Mouse (Mus musculus) lung, embryonic 16.5 days (tissue): ENCODE data around the gene Sigmar1. TPM values are rescaled to one million over a fixed set of nuclear protein-coding genes. Genes with fewer than 3 reads are reported as not detected.
"Not testable (repeated sequence)": the region's sequence is repeated elsewhere in the genome, so short reads cannot be mapped to it uniquely, and the experiment has no call there.

Source experiments
- ATAC-seq: fragments of 200-750 bp; cut with Nextera tagmentation; 2 replicates; pipeline ENCODE4 v1.8.0; 2017; ENCODE audit warnings: low read depth, mild to moderate bottlenecking, moderate library complexity
- H3K27ac ChIP-seq: fragments of 300-500 bp; sonication (generic); 2 replicates; pipeline ENCODE4 v1.5.1; 2014; ENCODE audit warnings: mild to moderate bottlenecking, control low read depth, low read length
- H3K27me3 ChIP-seq: fragments of 300-500 bp; sonication (generic); 2 replicates; pipeline ENCODE4 v1.6.1; 2014; ENCODE audit warnings: low read depth, low read length, mixed read lengths; ENCODE audit not compliant: control insufficient read depth, insufficient read depth
- H3K36me3 ChIP-seq: fragments of 300-500 bp; sonication (generic); 2 replicates; pipeline ENCODE4 v1.6.1; 2014; ENCODE audit warnings: low read length; ENCODE audit not compliant: control insufficient read depth, insufficient read depth
- H3K4me1 ChIP-seq: fragments of 300-500 bp; sonication (generic); replicated peaks from 2 replicates; pipeline ENCODE4 v1.6.1; 2014; ENCODE audit warnings: low read length, mixed read lengths; ENCODE audit not compliant: control insufficient read depth, insufficient read depth
- H3K4me2 ChIP-seq: fragments of 300-500 bp; sonication (generic); 2 replicates; pipeline ENCODE4 v1.6.1; 2014; ENCODE audit warnings: low read depth, low read length, control low read depth
- H3K4me3 ChIP-seq: fragments of 300-500 bp; sonication (generic); 2 replicates; pipeline ENCODE4 v1.5.1; 2014; ENCODE audit warnings: mild to moderate bottlenecking, low read length, control low read depth
- H3K9ac ChIP-seq: fragments of 300-500 bp; sonication (generic); 2 replicates; pipeline ENCODE4 v1.6.1; 2014; ENCODE audit warnings: low read length, control low read depth
- H3K9me3 ChIP-seq: fragments of 300-500 bp; sonication (generic); 2 replicates; pipeline ENCODE4 v1.6.1; 2016; ENCODE audit warnings: low read length; ENCODE audit not compliant: control insufficient read depth
- WGBS: fragments of 180-500 bp; shearing (Covaris S2); extraction: QIAGEN DNeasy Blood & Tissue Kit; methylation state at CpG from one replicate; pipeline ENCODE4 v1.1.7; 2014; 5-methylcytosine and 5-hydroxymethylcytosine counted together
- polyA plus RNA-seq: library from polyadenylated mRNA; unstranded; fragments of >200 nt; fragmentation: Nextera tagmentation; extraction: Ambion mirVana; gene quantifications from 2 replicates; pipeline ENCODE4 v1.2.1, GENCODE M21; 2015

Gene Sigmar1
- polyA plus RNA-seq, 1 experiment from 2014 or later: 72.2 TPM

DNA sequence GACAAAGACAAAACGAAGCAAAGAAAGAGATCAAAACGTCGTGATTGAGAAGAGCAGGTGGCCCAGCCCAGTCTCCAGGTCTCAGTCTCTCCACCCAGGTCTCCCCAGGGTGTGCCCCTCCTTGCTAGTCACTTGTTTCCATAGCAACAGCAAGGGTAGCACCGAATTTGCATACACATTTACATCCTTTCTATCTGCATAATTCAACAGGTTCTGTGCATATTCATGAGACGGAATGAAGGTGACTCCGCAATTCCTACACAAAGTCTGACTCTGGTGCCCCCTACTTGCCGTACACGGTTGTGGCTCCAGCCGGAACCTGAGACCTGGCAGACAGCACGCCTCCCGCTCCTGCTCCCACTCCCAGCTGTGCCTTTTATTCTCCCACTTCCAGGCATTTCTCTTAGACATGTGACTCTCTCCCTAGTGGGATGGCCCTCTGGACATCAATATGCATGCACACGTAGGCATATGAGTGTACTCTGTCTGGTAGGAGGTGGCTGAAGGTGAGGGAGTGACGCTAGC, 48.9 kb downstream of the Sigmar1 start:
- Histone ChIP-seq H3K36me3 (peaks cover 7% of the 10 kb centered on the region; the same call in 1 of the 2 replicates), H3K4me2 (0 out of 2 replicates have a peak overlapping the region, but pooled peaks have one; percentile 19)
- under 1% methylated on average over 13 of the region's 13 CpGs for WGBS

DNA sequence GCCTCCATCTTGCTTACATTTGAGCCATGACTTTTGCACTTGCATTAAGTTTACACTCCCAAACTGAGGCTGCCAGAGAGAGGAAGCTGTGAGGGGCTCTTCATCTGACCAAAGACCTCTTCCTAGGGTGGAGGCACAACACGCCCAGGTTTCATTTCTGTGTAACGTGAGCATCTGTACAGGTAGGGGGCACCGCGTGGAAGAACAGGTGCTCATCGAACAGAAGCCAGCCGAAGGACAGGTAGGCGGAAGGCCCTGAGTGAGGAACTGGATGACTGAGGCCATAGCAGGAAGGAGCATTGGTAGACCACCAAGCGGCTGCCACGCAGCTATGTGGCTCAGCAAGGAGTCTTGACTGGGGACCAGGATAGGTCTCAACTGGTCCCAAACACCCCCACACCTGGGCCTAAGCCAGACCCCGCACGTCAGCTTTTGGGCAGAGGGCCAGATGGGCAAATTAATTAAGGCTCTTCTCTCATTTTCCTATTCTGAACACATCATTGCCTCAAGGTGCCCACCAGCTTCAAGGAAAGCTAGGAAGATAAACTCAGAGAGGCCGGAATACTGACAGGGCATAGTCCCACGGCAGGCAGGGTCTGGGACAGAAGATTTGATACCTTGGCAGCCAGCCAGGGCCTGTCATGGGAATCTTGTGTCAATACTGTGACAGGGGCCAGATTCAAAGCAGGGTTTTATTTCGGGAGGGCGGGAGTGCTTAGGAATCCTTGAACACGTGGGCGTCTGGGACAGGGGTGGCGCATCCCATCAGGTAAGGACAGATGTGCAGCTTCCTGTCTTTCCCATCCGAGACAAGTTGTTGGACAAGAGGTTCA, 49.8 kb downstream of the Sigmar1 start:
- no peak overlapping the region for H3K4me2 ChIP-seq
- peaks cover 3% of the 10 kb centered on the region; the same call in 1 of the 2 replicates for H3K27me3 ChIP-seq
- no peak overlapping the region for H3K4me3 ChIP-seq
- H3K27ac ChIP-seq: no peak overlapping the region
- H3K36me3 ChIP-seq: peaks cover 3% of the 10 kb centered on the region; the same call in 1 of the 2 replicates
- H3K4me1 ChIP-seq: peaks cover 10% of the 10 kb centered on the region
- no peak overlapping the region for H3K9ac ChIP-seq
- 52% methylated on average over 19 of the region's 19 CpGs for WGBS
- 0 out of 2 replicates have a peak, but pooled peaks have one; percentile 19 for ATAC-seq
- no peaks in the 10 kb centered on the region for H3K9me3 ChIP-seq

More for the DNA sequence above, 48.9 kb downstream of the Sigmar1 start:
- Histone ChIP-seq H3K9ac (no peak overlapping the region), H3K27ac (no peak overlapping the region), H3K4me3 (no peak overlapping the region), H3K9me3 (no peaks in the 10 kb centered on the region), H3K4me1 (peaks cover 18% of the 10 kb centered on the region), H3K27me3 (peaks cover 3% of the 10 kb centered on the region; the same call in 1 of the 2 replicates)
- ATAC-seq: peak; percentile 60

- no peaks in the 10 kb centered on the region for H3K9me3 ChIP-seq
- H3K27ac ChIP-seq: no peak overlapping the region
- peaks cover 10% of the 10 kb centered on the region for H3K4me1 ChIP-seq
- no peak overlapping the region for H3K9ac ChIP-seq
- H3K4me2 ChIP-seq: no peak overlapping the region
- 5% methylated on average over 5 of the region's 5 CpGs for WGBS
- no peak overlapping the region for H3K4me3 ChIP-seq
- H3K36me3 ChIP-seq: no peaks in the 10 kb centered on the region
- peaks cover 3% of the 10 kb centered on the region; the same call in 1 of the 2 replicates for H3K27me3 ChIP-seq
- ATAC-seq: no peak
Measured at GRCm38 (mm10) chr4:41704651-41705050, 51.3 kb downstream of the Sigmar1 start.

DNA sequence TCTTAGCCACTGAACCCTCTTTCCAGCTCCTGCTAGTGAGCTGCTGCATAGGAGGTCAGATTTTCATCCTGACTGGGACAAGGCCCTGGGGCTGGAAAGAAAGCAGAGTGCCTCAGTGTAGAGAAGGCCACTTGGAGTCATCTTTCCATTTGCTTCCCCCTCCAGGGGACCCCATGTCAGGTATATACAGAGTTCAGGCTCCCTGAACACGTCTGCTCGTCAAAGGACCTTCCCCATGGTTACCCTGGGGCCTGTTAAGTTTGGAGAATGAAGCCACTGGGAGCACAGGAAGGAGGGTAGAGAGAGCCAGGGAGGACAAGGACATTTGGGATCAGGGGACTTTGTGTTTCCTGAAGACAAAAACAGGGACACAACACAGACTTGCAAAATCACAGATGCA, 53.7 kb downstream of the Sigmar1 start:
- H3K27me3 ChIP-seq, H3K27ac ChIP-seq, H3K4me1 ChIP-seq, H3K9me3 ChIP-seq, H3K36me3 ChIP-seq, H3K4me3 ChIP-seq, H3K4me2 ChIP-seq, ATAC-seq, H3K9ac ChIP-seq: not testable (repeated sequence)
- WGBS: 61% methylated on average over 2 of the region's 2 CpGs

DNA sequence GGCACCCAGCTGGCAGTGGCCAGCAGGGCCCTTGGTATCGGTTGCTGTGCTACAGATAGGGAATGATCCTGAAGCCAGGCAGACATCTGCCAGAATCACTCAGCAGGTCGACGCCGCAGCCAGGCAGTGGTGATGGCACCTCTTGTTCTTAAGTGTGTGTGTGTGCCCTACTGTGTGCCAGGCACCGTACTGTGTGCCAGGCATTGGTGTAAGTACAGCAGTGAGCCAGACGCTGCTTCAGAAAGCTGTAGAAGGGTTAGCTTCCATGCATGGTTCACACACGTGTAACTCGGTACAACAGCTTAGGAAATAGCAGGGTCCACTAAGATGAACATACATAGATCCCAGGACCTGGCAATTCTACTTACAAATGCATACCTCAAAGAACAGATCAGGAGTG, 55.7 kb downstream of the Sigmar1 start:
- not testable (repeated sequence) for H3K4me2 ChIP-seq, H3K27ac ChIP-seq, H3K4me1 ChIP-seq, ATAC-seq, H3K9me3 ChIP-seq, H3K36me3 ChIP-seq, H3K4me3 ChIP-seq, H3K27me3 ChIP-seq, H3K9ac ChIP-seq
- 86% methylated on average over 2 of the region's 8 CpGs for WGBS

GRCm38 (mm10) chr4:41699783-41700182, 56.2 kb downstream of the Sigmar1 start, which contains the start of gene Il11ra1:
Il11ra1 (plus strand) TSS chr4:41699989.
- H3K36me3 ChIP-seq: not testable (repeated sequence)

DNA sequence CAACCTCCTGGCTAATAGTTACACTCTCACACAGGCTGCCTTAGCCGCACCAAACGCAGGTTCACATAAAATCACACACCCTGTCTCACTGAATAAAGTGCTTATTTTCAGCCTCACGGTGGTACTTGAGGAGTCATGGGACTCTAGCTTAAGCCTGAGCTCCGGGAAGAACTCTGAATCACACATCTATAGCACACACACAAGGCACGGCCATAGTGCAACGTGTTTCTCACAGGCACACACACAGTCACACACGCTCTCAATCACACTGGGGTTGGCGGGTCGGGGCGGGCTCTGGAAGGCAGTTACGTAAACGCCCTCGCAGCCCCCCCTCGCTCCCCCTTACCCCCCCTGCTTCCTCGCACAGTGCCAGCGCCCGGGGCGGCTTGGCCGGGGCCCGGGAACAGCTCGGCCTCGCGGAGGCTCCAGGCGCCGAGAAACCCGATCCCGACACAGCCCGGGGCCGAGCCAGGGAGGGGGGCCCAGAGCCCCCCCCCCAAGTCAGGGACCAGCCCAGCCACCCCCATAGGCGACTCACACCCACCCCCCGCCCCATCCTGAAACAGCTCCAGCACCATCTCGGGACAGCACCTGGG, 57.4 kb downstream of the Sigmar1 start:
- WGBS: 6% methylated on average over 13 of the region's 32 CpGs
- not testable (repeated sequence) for H3K36me3 ChIP-seq, H3K4me1 ChIP-seq, H3K9ac ChIP-seq, H3K4me3 ChIP-seq, H3K27me3 ChIP-seq, ATAC-seq, H3K9me3 ChIP-seq, H3K27ac ChIP-seq
- peak overlapping the region; percentile 8; the same call in 1 of the 2 replicates for H3K4me2 ChIP-seq

More at GRCm38 (mm10) chr4:41699783-41700182, 56.2 kb downstream of the Sigmar1 start, which contains the start of gene Il11ra1:
- not testable (repeated sequence) for H3K4me1 ChIP-seq, H3K4me2 ChIP-seq, H3K27ac ChIP-seq, H3K27me3 ChIP-seq, H3K9me3 ChIP-seq, ATAC-seq, H3K9ac ChIP-seq, H3K4me3 ChIP-seq
- WGBS: 65% methylated on average over 9 of the region's 10 CpGs

DNA sequence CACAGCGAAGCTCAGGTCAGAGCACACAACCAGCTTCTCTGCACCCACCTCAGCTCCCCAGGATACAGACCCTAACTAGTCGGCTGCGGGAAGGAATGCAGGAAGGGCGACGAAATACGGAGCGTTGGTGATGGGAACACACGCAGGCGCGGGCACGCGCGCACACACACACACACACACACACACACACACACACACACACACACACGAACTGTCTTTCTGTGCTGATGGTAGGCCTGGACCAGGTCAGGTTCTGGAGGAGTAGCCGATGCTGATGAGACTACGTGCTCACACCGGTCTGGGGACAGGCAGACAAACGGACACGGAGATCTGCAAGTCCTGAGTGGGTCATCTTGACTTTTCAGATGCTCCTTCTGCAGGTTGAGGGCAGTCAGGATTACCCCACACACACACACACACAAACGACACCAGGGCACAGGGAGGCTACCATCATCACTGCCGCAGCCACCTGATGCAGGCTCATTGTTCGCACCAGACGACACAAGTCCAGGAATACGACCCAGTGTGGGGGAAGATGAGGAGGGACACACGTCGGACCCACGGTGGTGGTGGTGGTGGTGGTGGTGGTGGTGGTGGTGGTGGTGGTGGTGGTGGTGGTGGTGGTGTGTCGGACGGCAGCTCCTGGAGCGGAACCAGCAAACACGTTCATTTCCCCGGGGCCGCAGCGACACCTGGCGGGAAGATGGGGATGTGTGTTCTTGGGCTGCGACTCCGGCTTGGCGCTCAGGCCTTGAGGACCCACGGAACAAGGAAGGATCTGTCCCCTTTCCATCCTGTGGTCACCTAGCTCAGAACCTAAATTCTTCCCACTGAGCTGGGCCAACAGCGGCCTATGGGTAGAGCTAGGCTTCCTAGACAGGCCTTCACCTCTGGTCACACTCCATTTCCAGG, 58.8 kb downstream of the Sigmar1 start, which contains the start of gene Cntfr:
Cntfr (minus strand) TSS at position 160 of the 912 bp plus-strand sequence.
- not testable (repeated sequence) for ATAC-seq, H3K36me3 ChIP-seq, H3K9me3 ChIP-seq, H3K4me1 ChIP-seq, H3K9ac ChIP-seq, H3K27me3 ChIP-seq, H3K4me3 ChIP-seq, H3K27ac ChIP-seq
- WGBS: 14% methylated on average over 31 of the region's 40 CpGs
- peak within 1 kb of the TSS; percentile 35 for H3K4me2 ChIP-seq
